Mouse (Mus musculus): ENCODE data around the gene Gm21394.
"Not testable (repeated sequence)": the region's sequence is repeated elsewhere in the genome, so short reads cannot be mapped to it uniquely, and the experiment has no call there.

The Gm21394 gene

GRCm38 (mm10) chrY:84564807-84565206 is at the start of gene Gm21394:
Gene Gm21394, minus strand, starts transcription at chrY:84564907.
- not testable (repeated sequence) for DNase-seq (ENCODE audit: low spot score in 2 of 2)
